Mouse (Mus musculus) cortical plate, adult 2 months (tissue): ENCODE data around the gene Hadhb.

Source experiments
- CTCF ChIP-seq: fragments of 200-500 bp; IDR thresholded peaks from 2 replicates; pipeline ENCODE4 v1.5.1; 2011; ENCODE audit warnings: mild to moderate bottlenecking, control low read depth, low read length; ENCODE audit not compliant: insufficient read depth; ENCODE audit errors: extremely low read depth
- POLR2A ChIP-seq: fragments of 200-500 bp; IDR thresholded peaks from 2 replicates; pipeline ENCODE4 v1.6.1; 2011; ENCODE audit warnings: mild to moderate bottlenecking, low read length, control low read depth; ENCODE audit not compliant: insufficient read depth; ENCODE audit errors: extremely low read depth

DNA sequence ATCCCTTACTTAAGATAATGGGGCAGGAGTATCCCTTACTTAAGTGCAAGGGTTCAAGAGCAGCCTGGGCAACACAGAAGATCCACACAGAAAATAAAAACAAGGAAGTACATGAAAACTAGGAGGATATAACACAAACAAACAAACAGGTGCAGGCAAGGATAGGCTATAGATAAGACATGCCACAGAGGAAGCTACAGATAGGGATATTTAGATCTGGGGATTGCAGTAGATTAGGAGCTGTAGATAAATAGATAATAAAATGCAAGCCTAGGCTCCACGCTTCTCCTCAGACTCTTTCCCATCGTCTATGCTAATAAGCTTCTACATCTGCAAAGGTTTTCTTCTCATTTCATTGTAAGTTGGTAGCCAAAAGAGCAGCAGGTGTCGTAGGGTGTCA is 50.0 kb downstream of the Hadhb start:
- TF ChIP-seq CTCF (no peak), POLR2A (no peak)
